18 mouse cellular contexts compared by ENCODE assay signal in the genomic region with DNA sequence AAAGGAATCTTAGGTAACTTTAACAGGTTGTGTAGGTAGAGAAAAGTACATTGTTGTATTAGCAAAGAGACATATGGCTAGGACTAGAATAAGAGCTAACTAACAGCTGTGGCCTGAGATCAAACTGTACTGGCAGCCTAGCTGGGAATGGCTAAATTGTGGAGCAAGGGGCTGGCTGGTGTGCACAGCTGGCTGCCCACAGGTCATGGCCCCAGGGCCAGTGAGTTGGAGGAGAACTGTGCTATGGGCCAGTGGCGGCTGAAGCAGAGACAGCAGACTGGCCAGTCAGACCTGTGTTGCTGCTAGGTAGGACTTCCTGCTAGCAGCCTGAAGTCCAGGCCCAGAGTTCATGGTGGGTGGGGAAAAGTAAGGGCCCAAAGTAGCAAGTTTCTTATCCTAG.
A peak's percentile ranks its signal among the peaks of the same experiment; 100 is the strongest.
DNase-seq lines count a peak whose midpoint lies in the region; ATAC-seq lines count a peak whose summit lies in the region.
"Had no signal": no experiment of that assay in that cellular context is flagged by ENCODE, and none has a peak within 500 bp of the region (broad histone marks: within the 10 kb centered on the region; RNA-seq: fewer than 3 reads in every experiment).

No protein-coding gene starts in this region.

- WGBS in kidney, embryonic 15.5 days = 32% methylated on average over 1 of the region's 1 CpGs
- whole genome bisulfite sequencing in kidney, embryonic 14.5 days = 39% methylated on average over 1 of the region's 1 CpGs
- 93% methylated on average over 1 of the region's 1 CpGs for WGBS in forebrain, embryonic 16.5 days

- H3K4me1 ChIP-seq in kidney, embryonic 15.5 days = no peaks in the 10 kb centered on the region; the same call in 1 of the 2 replicates
- no peaks in the 10 kb centered on the region for H3K4me1 ChIP-seq in kidney, embryonic 14.5 days (ENCODE audit: control insufficient read depth, insufficient read depth, low read length)
- H3K4me1 ChIP-seq in forebrain, embryonic 16.5 days (replicated peaks; ENCODE audit: control insufficient read depth, insufficient read depth, low read length) = no peaks in the 10 kb centered on the region
- H3K4me1 ChIP-seq: embryonic facial prominence, embryonic 15.5 days; forebrain, embryonic 10.5 days; heart, embryonic 13.5 days had no signal

- H3K9ac ChIP-seq in kidney, embryonic 15.5 days = no peak overlapping the region
- H3K9ac ChIP-seq in kidney, embryonic 14.5 days (ENCODE audit: low read depth, low read length) = no peak overlapping the region
- H3K9ac ChIP-seq in forebrain, embryonic 16.5 days (replicated peaks; ENCODE audit: low read depth, low read length) = no peak overlapping the region
- H3K9ac ChIP-seq: embryonic facial prominence, embryonic 15.5 days; heart, embryonic 13.5 days; hindbrain, embryonic 14.5 days had no signal

- no peak overlapping the region for H3K27ac ChIP-seq in kidney, embryonic 15.5 days
- no peak overlapping the region for H3K27ac ChIP-seq in kidney, embryonic 14.5 days (ENCODE audit: low read depth, low read length)
- H3K27ac ChIP-seq in forebrain, embryonic 16.5 days (ENCODE audit: low read length) = no peak overlapping the region
- H3K27ac ChIP-seq: embryonic facial prominence, embryonic 15.5 days; forebrain, embryonic 10.5 days; heart, embryonic 13.5 days; hindbrain, embryonic 14.5 days had no signal

- H3K9me3 ChIP-seq in kidney, embryonic 15.5 days (replicated peaks) = no peaks in the 10 kb centered on the region
- no peaks in the 10 kb centered on the region for H3K9me3 ChIP-seq in kidney, embryonic 14.5 days (ENCODE audit: control insufficient read depth, low read length)
- no peaks in the 10 kb centered on the region for H3K9me3 ChIP-seq in forebrain, embryonic 16.5 days (ENCODE audit: control insufficient read depth, low read length)
- H3K9me3 ChIP-seq: embryonic facial prominence, embryonic 15.5 days; forebrain, embryonic 10.5 days; heart, embryonic 13.5 days had no signal

- ATAC-seq in kidney, embryonic 15.5 days (replicated peaks; ENCODE audit: low FRiP score) = peak; percentile 58; the same call in 1 of the 2 replicates
- ATAC-seq in kidney, embryonic 14.5 days (ENCODE audit: low FRiP score, low TSS enrichment) = no peak; the same call in 1 of the 2 replicates
- ATAC-seq in forebrain, embryonic 16.5 days = no peak
- ATAC-seq: forebrain, embryonic 14.5 days had no signal

- H3K27me3 ChIP-seq in kidney, embryonic 15.5 days = no peaks in the 10 kb centered on the region
- no peaks in the 10 kb centered on the region for H3K27me3 ChIP-seq in kidney, embryonic 14.5 days (ENCODE audit: control insufficient read depth, insufficient read depth, low read length)
- H3K27me3 ChIP-seq in forebrain, embryonic 16.5 days (replicated peaks; ENCODE audit: control insufficient read depth, insufficient read depth, low read length) = no peaks in the 10 kb centered on the region
- H3K27me3 ChIP-seq: embryonic facial prominence, embryonic 15.5 days; heart, embryonic 13.5 days had no signal

- no peaks in the 10 kb centered on the region for H3K36me3 ChIP-seq in kidney, embryonic 15.5 days
- H3K36me3 ChIP-seq in kidney, embryonic 14.5 days (ENCODE audit: control insufficient read depth, insufficient read depth, low read length) = no peaks in the 10 kb centered on the region
- H3K36me3 ChIP-seq in forebrain, embryonic 16.5 days (ENCODE audit: control insufficient read depth, insufficient read depth) = no peaks in the 10 kb centered on the region
- H3K36me3 ChIP-seq: embryonic facial prominence, embryonic 15.5 days; forebrain, embryonic 10.5 days; heart, embryonic 13.5 days had no signal

- H3K4me3 ChIP-seq in kidney, embryonic 15.5 days (replicated peaks) = no peak overlapping the region
- H3K4me3 ChIP-seq in kidney, embryonic 14.5 days (ENCODE audit: low read length) = no peak overlapping the region
- no peak overlapping the region for H3K4me3 ChIP-seq in forebrain, embryonic 16.5 days (replicated peaks; ENCODE audit: low read length)
- H3K4me3 ChIP-seq: embryonic facial prominence, embryonic 15.5 days; erythroblast, embryonic 14.5 days; forebrain, embryonic 10.5 days; heart, embryonic 13.5 days had no signal

- DNase-seq in embryo, embryonic 10 days (ENCODE audit: low spot score) = peak; percentile 14
- DNase-seq in embryo, embryonic 10.5 days (ENCODE audit: low spot score) = no peak
- DNase-seq in adipocyte (ENCODE audit: low spot score) = peak; percentile 56
- DNase-seq in kidney, postnatal 4 days = peak; percentile 6 to 23
- DNase-seq: adrenal gland, postnatal 14 days; cerebellum, adult 18-20 months; cerebellum, adult 9-11 months; gastrocnemius, postnatal 36 days; heart, adult 11 months had no signal

- H3K4me2 ChIP-seq in kidney, embryonic 15.5 days = no peak overlapping the region
- H3K4me2 ChIP-seq in kidney, embryonic 14.5 days (replicated peaks; ENCODE audit: low read depth, low read length) = no peak overlapping the region
- H3K4me2 ChIP-seq in forebrain, embryonic 16.5 days (ENCODE audit: low read length) = no peak overlapping the region
- H3K4me2 ChIP-seq: embryonic facial prominence, embryonic 15.5 days; heart, embryonic 13.5 days; hindbrain, embryonic 14.5 days had no signal
